Mouse (Mus musculus) liver, embryonic 14.5 days (tissue): ENCODE results near the gene Ddx24. TPM values are rescaled to one million over a fixed set of nuclear protein-coding genes. Genes with fewer than 3 reads are reported as not detected.
A peak's percentile ranks its signal among the peaks of the same experiment; 100 is the strongest.
"Not testable (repeated sequence)": the region's sequence is repeated elsewhere in the genome, so short reads cannot be mapped to it uniquely, and the experiment has no call there.

ENCODE experiments used
- ATAC-seq: fragments of 200-750 bp; cut with Nextera tagmentation; 2 replicates; pipeline ENCODE4 v1.8.0; 2017; ENCODE audit warnings: moderate number of reproducible peaks, mild to moderate bottlenecking, moderate library complexity; ENCODE audit not compliant: insufficient read depth
- DNase-seq, 3 experiments: peaks; one replicate each; pipeline ENCODE4 v3.0.0-alpha.2; 2012 to 2013; ENCODE audit warnings: low read depth in 3 of 3, low spot score in 3 of 3
- H3K27ac ChIP-seq: fragments of 300-500 bp; sonication (generic); 2 replicates; pipeline ENCODE4 v1.5.1; 2014; ENCODE audit warnings: moderate library complexity, mild to moderate bottlenecking, control low read depth, inconsistent platforms
- H3K27me3 ChIP-seq: fragments of 300-500 bp; sonication (generic); 2 replicates; pipeline ENCODE4 v1.6.1; 2014; ENCODE audit warnings: mild to moderate bottlenecking, low read length, moderate library complexity; ENCODE audit not compliant: control insufficient read depth, insufficient read depth
- H3K36me3 ChIP-seq: fragments of 300-500 bp; sonication (generic); replicated peaks from 2 replicates; pipeline ENCODE4 v1.6.1; 2014; ENCODE audit warnings: low read depth; ENCODE audit not compliant: control insufficient read depth, insufficient read depth
- H3K4me1 ChIP-seq, 2 experiments: fragments of 200-500 bp in 1 of 2; fragments of 300-500 bp in 1 of 2; sonication (generic) in 1 of 2; replicated peaks; 2 replicates each; pipeline ENCODE4 v1.6.1; 2012 to 2014; ENCODE audit warnings: antibody characterized with exemption in 1 of 2, inconsistent platforms in 1 of 2, low read length in 1 of 2; ENCODE audit not compliant: control insufficient read depth in 2 of 2, insufficient read depth in 2 of 2
- H3K4me2 ChIP-seq: fragments of 300-500 bp; sonication (generic); 2 replicates; pipeline ENCODE4 v1.6.1; 2014; ENCODE audit warnings: low read depth, mild to moderate bottlenecking, control low read depth, moderate library complexity
- H3K4me3 ChIP-seq, 2 experiments: fragments of 200-500 bp in 1 of 2; fragments of 300-500 bp in 1 of 2; sonication (generic) in 1 of 2; 2 replicates each; pipeline ENCODE4 v1.5.1; 2012 to 2014; ENCODE audit warnings: low read depth in 2 of 2, low read length in 2 of 2, mild to moderate bottlenecking in 2 of 2, control low read depth in 1 of 2, inconsistent platforms in 1 of 2, moderate library complexity in 1 of 2; ENCODE audit not compliant: insufficient read depth in 1 of 2
- H3K9ac ChIP-seq: fragments of 300-500 bp; sonication (generic); replicated peaks from 2 replicates; pipeline ENCODE4 v1.6.1; 2014; ENCODE audit warnings: mild to moderate bottlenecking, control low read depth, moderate library complexity
- H3K9me3 ChIP-seq: fragments of 300-500 bp; sonication (generic); 2 replicates; pipeline ENCODE4 v1.6.1; 2016; ENCODE audit warnings: low read length, mixed read lengths; ENCODE audit not compliant: control insufficient read depth
- CTCF ChIP-seq: IDR thresholded peaks from 2 replicates; pipeline ENCODE4 v1.5.1; 2016; ENCODE audit warnings: antibody characterized with exemption, low read depth, control low read depth
- EP300 ChIP-seq: IDR thresholded peaks from 2 replicates; pipeline ENCODE4 v1.6.1; 2016; ENCODE audit warnings: antibody characterized with exemption, low read depth
- WGBS: fragments of 180-500 bp; shearing (Covaris S2); extraction: QIAGEN DNeasy Blood & Tissue Kit; methylation state at CpG from one replicate; pipeline ENCODE4 v1.1.7; 2014; ENCODE audit not compliant: insufficient replicate concordance; 5-methylcytosine and 5-hydroxymethylcytosine counted together
- polyA plus RNA-seq, 2 experiments: library from polyadenylated mRNA; depleted of rRNA in 1 of 2; stranded (reverse) in 1 of 2; unstranded in 1 of 2; fragments of >200 nt; fragmentation: Nextera tagmentation in 1 of 2; extraction: Ambion mirVana in 1 of 2; gene quantifications; 2 replicates each; pipeline versions ENCODE4 v1.2.1 to v1.2.3; 2012 to 2014

Ddx24 gene
- polyA plus RNA-seq, 2 experiments = 25.0 to 38.3 TPM

GRCm38 (mm10) chr12:103445060-103445459 lies 19.4 kb upstream of the Ddx24 start:
- H3K9me3 ChIP-seq = no peaks in the 10 kb centered on the region
- TF ChIP-seq CTCF = no peak
- TF ChIP-seq EP300 = no peak

GRCm38 (mm10) chr12:103444261-103444660 lies 18.6 kb upstream of the Ddx24 start:
- 30% methylated on average over 6 of the region's 7 CpGs for WGBS
- DNase-seq, H3K36me3 ChIP-seq, H3K9me3 ChIP-seq, H3K9ac ChIP-seq, H3K4me1 ChIP-seq, H3K27ac ChIP-seq, H3K4me3 ChIP-seq, ATAC-seq, H3K27me3 ChIP-seq, H3K4me2 ChIP-seq: not testable (repeated sequence)

More at GRCm38 (mm10) chr12:103445060-103445459, 19.4 kb upstream of the Ddx24 start:
- Histone ChIP-seq H3K4me2 (no peak overlapping the region), H3K27ac (no peak overlapping the region), H3K27me3 (no peaks in the 10 kb centered on the region), H3K9ac (no peak overlapping the region), H3K36me3 (no peaks in the 10 kb centered on the region), H3K4me1 (no peaks in the 10 kb centered on the region), H3K4me3 (no peak overlapping the region)
- ATAC-seq (no peak), DNase-seq (no peak)
- WGBS = 59% methylated on average over 3 of the region's 3 CpGs

GRCm38 (mm10) chr12:103443524-103443923 lies 17.9 kb upstream of the Ddx24 start, which contains the start of gene Ifi27l2a:
TSS of gene Ifi27l2a (minus strand) at chr12:103443680.
- DNase-seq = no peak
- H3K4me2 ChIP-seq = no peak within 1 kb of the TSS
- 26% methylated on average over 3 of the region's 3 CpGs for WGBS

GRCm38 (mm10) chr12:103437601-103438000 lies 12.0 kb upstream of the Ddx24 start:
- Histone ChIP-seq H3K36me3 (no peaks in the 10 kb centered on the region), H3K4me2 (no peak overlapping the region), H3K27me3 (no peaks in the 10 kb centered on the region), H3K9me3 (no peaks in the 10 kb centered on the region), H3K4me3 (no peak overlapping the region), H3K4me1 (peaks cover 0 to 3% of the 10 kb centered on the region in 2 experiments; a peak in 1 of 4 replicates), H3K27ac (no peak overlapping the region), H3K9ac (no peak overlapping the region)
- WGBS = 95% methylated on average over 1 of the region's 1 CpGs
- DNase-seq (no peak), ATAC-seq (no peak)
- TF ChIP-seq EP300 = no peak
- TF ChIP-seq CTCF = no peak

More at GRCm38 (mm10) chr12:103443524-103443923, 17.9 kb upstream of the Ddx24 start, which contains the start of gene Ifi27l2a:
- Histone ChIP-seq H3K4me3 (no peak within 1 kb of the TSS), H3K4me1 (no peaks in the 10 kb centered on the region), H3K36me3 (no peaks in the 10 kb centered on the region), H3K9ac (no peak within 1 kb of the TSS), H3K27ac (no peak within 1 kb of the TSS), H3K9me3 (no peaks in the 10 kb centered on the region), H3K27me3 (no peaks in the 10 kb centered on the region)
- no peak for ATAC-seq
- TF ChIP-seq CTCF = no peak
- no peak for TF ChIP-seq EP300

- TF ChIP-seq CTCF (no peak), EP300 (no peak)
Measured at GRCm38 (mm10) chr12:103434861-103435260, 9.2 kb upstream of the Ddx24 start.

More at GRCm38 (mm10) chr12:103434861-103435260, 9.2 kb upstream of the Ddx24 start:
- Histone ChIP-seq H3K4me1 (peaks cover 0 to 5% of the 10 kb centered on the region in 2 experiments; a peak in 1 of 4 replicates), H3K4me3 (no peak overlapping the region), H3K27me3 (no peaks in the 10 kb centered on the region), H3K4me2 (peak overlapping the region; percentile 56), H3K9me3 (no peaks in the 10 kb centered on the region), H3K9ac (no peak overlapping the region), H3K27ac (no peak overlapping the region), H3K36me3 (no peaks in the 10 kb centered on the region)
- ATAC-seq = no peak
- DNase-seq = no peak
